Mouse (Mus musculus) heart, adult 11 months (tissue): Measurements from ENCODE around the gene Cubn.

Experiments used
- DNase-seq: peaks from one replicate; pipeline ENCODE4 v3.0.0; 2022

Cubn gene

GRCm38 (mm10) chr2:13480744-13481143 is 10.9 kb downstream of the Cubn start:
- DNase-seq: no peak

- DNase-seq: no peak
These were observed 12.4 kb downstream of the Cubn start for GRCm38 (mm10) chr2:13479165-13479564.

- DNase-seq: no peak
These were observed 21.5 kb downstream of the Cubn start for GRCm38 (mm10) chr2:13470108-13470507.

- DNase-seq: no peak
These were observed 22.0 kb downstream of the Cubn start for GRCm38 (mm10) chr2:13469641-13470040.

GRCm38 (mm10) chr2:13466685-13467084 is 24.9 kb downstream of the Cubn start:
- DNase-seq: no peak

- DNase-seq: no peak
These were observed 33.5 kb downstream of the Cubn start for GRCm38 (mm10) chr2:13458088-13458487.

GRCm38 (mm10) chr2:13456821-13457220 is 34.8 kb downstream of the Cubn start:
- DNase-seq: no peak

- DNase-seq: peak; percentile 90
These were observed 39.8 kb downstream of the Cubn start for GRCm38 (mm10) chr2:13451495-13452491.

GRCm38 (mm10) chr2:13450895-13451294 is 40.7 kb downstream of the Cubn start:
- DNase-seq: peak; percentile 91

GRCm38 (mm10) chr2:13450470-13450869 is 41.1 kb downstream of the Cubn start:
- peak; percentile 90 for DNase-seq

GRCm38 (mm10) chr2:13445156-13445555 is 46.5 kb downstream of the Cubn start:
- no peak for DNase-seq

GRCm38 (mm10) chr2:13438983-13439382 is 52.6 kb downstream of the Cubn start:
- DNase-seq: no peak

- DNase-seq: peak; percentile 93
These were observed 53.3 kb downstream of the Cubn start for GRCm38 (mm10) chr2:13438275-13438845.

GRCm38 (mm10) chr2:13432002-13432401 is 59.6 kb downstream of the Cubn start:
- DNase-seq: no peak

- DNase-seq: peak; percentile 98
These were observed 69.4 kb downstream of the Cubn start for GRCm38 (mm10) chr2:13421974-13422760.

GRCm38 (mm10) chr2:13416765-13417524 is 74.7 kb downstream of the Cubn start:
- DNase-seq: peak; percentile 51

- DNase-seq: peak; percentile 99
These were observed 78.0 kb downstream of the Cubn start for GRCm38 (mm10) chr2:13413520-13414178.

GRCm38 (mm10) chr2:13410660-13411059 is 81.0 kb downstream of the Cubn start:
- peak; percentile 96 for DNase-seq

- peak; percentile 93 for DNase-seq
These were observed 81.7 kb downstream of the Cubn start for GRCm38 (mm10) chr2:13409767-13410519.

GRCm38 (mm10) chr2:13408333-13408732 is 83.3 kb downstream of the Cubn start:
- peak; percentile 16 for DNase-seq

GRCm38 (mm10) chr2:13407698-13408097 is 83.9 kb downstream of the Cubn start:
- DNase-seq: no peak
